Mouse (Mus musculus) midbrain, embryonic 11.5 days (tissue): ENCODE data around the gene Snx14. TPM values are rescaled to one million over a fixed set of nuclear protein-coding genes. Genes with fewer than 3 reads are reported as not detected.
A peak's percentile ranks its signal among the peaks of the same experiment; 100 is the strongest.

Experiments
- ATAC-seq: fragments of 200-750 bp; cut with Nextera tagmentation; 2 replicates; pipeline ENCODE4 v1.8.0; 2017; ENCODE audit warnings: moderate TSS enrichment, moderate library complexity; ENCODE audit not compliant: low FRiP score
- DNase-seq: peaks from one replicate; pipeline ENCODE4 v3.0.0; 2015; ENCODE audit warnings: low spot score; ENCODE audit errors: missing footprints
- H3K27ac ChIP-seq: fragments of 300-500 bp; sonication (generic); 2 replicates; pipeline ENCODE4 v1.5.1; 2014; ENCODE audit warnings: low read depth, low read length
- H3K27me3 ChIP-seq: fragments of 300-500 bp; sonication (generic); 2 replicates; pipeline ENCODE4 v1.6.1; 2014; ENCODE audit warnings: mild to moderate bottlenecking, low read length, moderate library complexity, mixed read lengths; ENCODE audit not compliant: control insufficient read depth, insufficient read depth
- H3K36me3 ChIP-seq: fragments of 300-500 bp; sonication (generic); 2 replicates; pipeline ENCODE4 v1.6.1; 2014; ENCODE audit warnings: mild to moderate bottlenecking, low read length, moderate library complexity, mixed read lengths; ENCODE audit not compliant: control insufficient read depth, insufficient read depth
- H3K4me1 ChIP-seq: fragments of 300-500 bp; sonication (generic); 2 replicates; pipeline ENCODE4 v1.6.1; 2014; ENCODE audit warnings: low read length; ENCODE audit not compliant: control insufficient read depth, insufficient read depth
- H3K4me2 ChIP-seq: fragments of 300-500 bp; sonication (generic); 2 replicates; pipeline ENCODE4 v1.6.1; 2014; ENCODE audit warnings: mild to moderate bottlenecking, moderate library complexity
- H3K4me3 ChIP-seq: fragments of 300-500 bp; sonication (generic); 2 replicates; pipeline ENCODE4 v1.5.1; 2014; ENCODE audit warnings: low read depth, low read length
- H3K9ac ChIP-seq: fragments of 300-500 bp; sonication (generic); 2 replicates; pipeline ENCODE4 v1.6.1; 2014; ENCODE audit warnings: low read length
- H3K9me3 ChIP-seq: fragments of 300-500 bp; sonication (generic); 2 replicates; pipeline ENCODE4 v1.6.1; 2016; ENCODE audit warnings: low read length; ENCODE audit not compliant: control insufficient read depth
- WGBS: fragments of 180-500 bp; shearing (Covaris S2); extraction: QIAGEN DNeasy Blood & Tissue Kit; methylation state at CpG from one replicate; pipeline ENCODE4 v1.1.7; 2014; 5-methylcytosine and 5-hydroxymethylcytosine counted together
- polyA plus RNA-seq: library from polyadenylated mRNA; unstranded; fragments of >200 nt; fragmentation: Nextera tagmentation; extraction: Ambion mirVana; gene quantifications from 2 replicates; pipeline ENCODE4 v1.2.1, GENCODE M21; 2014

Gene Snx14
- polyA plus RNA-seq, 1 experiment from 2014 or later, result 22.8 TPM

DNA sequence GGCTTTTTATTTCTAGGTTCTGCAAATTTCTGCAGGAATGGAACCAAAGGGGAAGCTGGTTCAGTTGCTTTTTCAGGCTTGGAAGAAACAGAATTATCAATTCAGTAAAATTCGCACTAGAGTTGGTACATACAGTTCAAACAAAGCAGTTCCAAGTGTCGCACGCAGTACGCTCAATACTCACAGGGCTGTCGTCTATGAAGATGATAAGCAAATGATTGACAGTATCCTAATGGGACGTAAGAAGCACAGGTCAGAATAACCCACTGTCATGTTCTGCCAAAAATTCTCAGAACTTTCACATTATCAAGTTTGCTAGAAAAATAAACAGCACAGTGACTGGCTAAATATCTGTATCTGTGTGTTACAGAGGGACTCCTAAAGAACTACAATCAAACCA, 34.2 kb downstream of the Snx14 start:
- H3K36me3 ChIP-seq, result no peaks in the 10 kb centered on the region
- no peak for DNase-seq
- H3K4me3 ChIP-seq, result no peak overlapping the region
- H3K4me2 ChIP-seq, result no peak overlapping the region
- H3K27ac ChIP-seq, result no peak overlapping the region
- no peak overlapping the region for H3K9ac ChIP-seq
- H3K9me3 ChIP-seq, result no peaks in the 10 kb centered on the region
- no peaks in the 10 kb centered on the region for H3K4me1 ChIP-seq
- ATAC-seq, result no peak
- H3K27me3 ChIP-seq, result no peaks in the 10 kb centered on the region
- WGBS, result 90% methylated on average over 6 of the region's 6 CpGs

DNA sequence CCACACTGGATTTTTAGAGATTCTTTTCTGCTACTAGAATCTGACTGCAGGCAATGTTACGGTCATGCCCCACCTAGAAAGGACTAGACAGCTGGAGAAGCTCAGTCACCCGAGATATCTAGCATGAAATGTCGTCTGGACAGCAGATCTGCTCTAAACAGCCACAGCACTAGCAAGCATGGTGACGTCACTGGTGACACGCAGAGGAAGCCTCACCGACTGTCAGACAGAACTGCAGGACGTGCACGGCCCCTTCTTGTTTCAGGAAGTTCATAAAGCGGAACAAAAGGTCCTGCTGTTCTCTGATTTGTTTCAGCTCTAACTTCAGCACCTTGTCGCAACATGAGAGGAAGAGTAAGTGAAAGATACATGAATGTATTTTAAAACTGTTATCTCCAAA, 34.7 kb downstream of the Snx14 start:
- H3K9ac ChIP-seq, result no peak overlapping the region
- ATAC-seq, result no peak
- DNase-seq, result no peak
- H3K4me1 ChIP-seq, result no peaks in the 10 kb centered on the region
- H3K9me3 ChIP-seq, result no peaks in the 10 kb centered on the region
- H3K4me3 ChIP-seq, result no peak overlapping the region
- no peak overlapping the region for H3K4me2 ChIP-seq
- no peak overlapping the region for H3K27ac ChIP-seq
- 79% methylated on average over 10 of the region's 10 CpGs for WGBS
- no peaks in the 10 kb centered on the region for H3K27me3 ChIP-seq
- H3K36me3 ChIP-seq, result no peaks in the 10 kb centered on the region

DNA sequence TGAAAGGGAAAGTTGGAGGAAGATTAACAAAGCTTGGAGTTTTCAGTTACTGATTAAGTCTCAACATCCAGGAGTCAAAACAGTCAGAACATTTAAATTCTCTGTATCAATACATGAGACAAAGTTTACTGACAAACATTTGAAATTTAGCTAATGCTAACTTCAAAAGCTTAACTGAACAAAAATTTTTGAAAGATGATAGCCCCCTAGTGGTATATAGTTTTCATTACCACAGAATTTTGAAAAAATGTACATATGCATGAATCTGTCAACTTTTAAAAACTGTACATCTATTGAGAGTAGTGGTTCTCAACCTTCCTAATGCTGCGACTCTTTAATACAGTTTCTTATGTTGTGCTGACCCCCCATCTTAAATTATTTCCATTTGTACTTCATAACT, 40.3 kb downstream of the Snx14 start:
- Histone ChIP-seq H3K4me2 (no peak overlapping the region), H3K9ac (no peak overlapping the region), H3K4me1 (no peaks in the 10 kb centered on the region), H3K27me3 (no peaks in the 10 kb centered on the region), H3K27ac (no peak overlapping the region), H3K9me3 (no peaks in the 10 kb centered on the region), H3K4me3 (no peak overlapping the region), H3K36me3 (no peaks in the 10 kb centered on the region)
- DNase-seq, result no peak
- WGBS, result 95% methylated on average over 1 of the region's 1 CpGs
- no peak for ATAC-seq

DNA sequence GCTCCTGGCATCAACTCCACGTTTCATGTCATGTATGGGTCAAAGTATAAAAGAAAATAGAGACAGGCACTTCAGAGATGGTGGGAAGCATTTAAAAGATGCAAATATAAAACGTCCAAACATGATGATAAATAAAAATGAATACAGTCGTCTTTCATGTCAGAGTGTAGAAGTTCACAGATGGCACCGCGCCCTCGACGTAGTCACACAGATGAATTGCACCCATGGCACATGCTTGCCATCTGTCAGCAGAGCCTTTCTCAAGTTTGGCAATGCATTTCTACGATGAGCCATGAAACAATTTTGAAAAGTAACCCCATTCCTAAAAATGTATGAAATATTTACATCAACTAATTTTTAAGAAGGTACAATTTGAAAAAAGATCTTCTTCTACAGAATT, 43.9 kb downstream of the Snx14 start:
- H3K9ac ChIP-seq, result no peak overlapping the region
- ATAC-seq (no peak), DNase-seq (no peak)
- H3K4me1 ChIP-seq, result no peaks in the 10 kb centered on the region
- H3K27ac ChIP-seq, result no peak overlapping the region
- H3K4me2 ChIP-seq, result no peak overlapping the region
- no peaks in the 10 kb centered on the region for H3K36me3 ChIP-seq
- no peaks in the 10 kb centered on the region for H3K9me3 ChIP-seq
- 89% methylated on average over 8 of the region's 8 CpGs for WGBS
- H3K4me3 ChIP-seq, result no peak overlapping the region
- no peaks in the 10 kb centered on the region for H3K27me3 ChIP-seq

DNA sequence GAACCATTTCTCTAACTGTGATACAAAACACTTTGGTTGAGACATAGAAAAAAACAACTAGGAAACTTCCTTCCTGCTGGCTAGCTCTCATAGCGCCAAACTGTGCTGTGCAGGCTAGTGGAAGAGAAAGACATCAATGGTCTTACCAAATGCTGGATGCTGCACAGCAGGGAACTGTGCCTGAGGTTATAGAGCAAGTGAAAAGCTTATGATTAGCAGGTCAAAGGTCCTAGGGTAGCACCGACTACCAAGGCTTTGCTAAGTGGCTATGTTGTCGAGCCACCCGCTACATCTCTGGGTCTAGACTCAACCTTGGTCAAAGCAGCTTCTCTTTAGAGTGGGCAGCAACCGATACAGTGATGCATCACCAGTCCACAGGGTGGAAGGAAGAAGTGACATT, 49.9 kb downstream of the Snx14 start:
- H3K4me2 ChIP-seq, result no peak overlapping the region
- no peaks in the 10 kb centered on the region for H3K27me3 ChIP-seq
- H3K27ac ChIP-seq, result no peak overlapping the region
- no peak overlapping the region for H3K9ac ChIP-seq
- no peaks in the 10 kb centered on the region for H3K9me3 ChIP-seq
- no peaks in the 10 kb centered on the region for H3K4me1 ChIP-seq
- H3K4me3 ChIP-seq, result no peak overlapping the region
- WGBS, result 45% methylated on average over 5 of the region's 5 CpGs
- DNase-seq, result peak; percentile 76
- no peaks in the 10 kb centered on the region for H3K36me3 ChIP-seq
- ATAC-seq, result 0 out of 2 replicates have a peak, but pooled peaks have one; percentile 27

DNA sequence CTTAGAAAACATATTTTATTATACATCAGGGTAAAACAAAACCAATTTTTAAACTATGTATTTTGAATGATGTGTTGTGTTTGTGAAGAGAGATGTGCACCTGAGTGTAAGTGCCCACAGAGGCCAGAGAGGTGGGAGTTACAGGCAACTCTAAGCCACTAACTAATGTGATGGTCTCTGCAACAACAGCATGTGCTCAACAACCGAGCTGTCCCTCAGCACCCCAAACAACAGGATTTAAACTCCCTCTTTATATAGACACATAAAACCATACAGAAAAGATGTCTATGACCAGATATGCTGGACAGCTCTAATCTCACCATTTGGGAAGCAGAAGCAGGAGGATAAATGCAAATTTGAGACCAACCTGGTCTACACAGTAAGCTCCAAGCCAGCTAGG, 58.2 kb downstream of the Snx14 start:
- no peaks in the 10 kb centered on the region for H3K27me3 ChIP-seq
- no peaks in the 10 kb centered on the region for H3K4me1 ChIP-seq
- H3K4me2 ChIP-seq, result no peak overlapping the region
- DNase-seq, result no peak
- no peak overlapping the region for H3K27ac ChIP-seq
- no peaks in the 10 kb centered on the region for H3K9me3 ChIP-seq
- H3K9ac ChIP-seq, result no peak overlapping the region
- H3K36me3 ChIP-seq, result peaks cover 3% of the 10 kb centered on the region; the same call in 1 of the 2 replicates
- no peak for ATAC-seq
- 75% methylated on average over 1 of the region's 1 CpGs for WGBS
- H3K4me3 ChIP-seq, result no peak overlapping the region

DNA sequence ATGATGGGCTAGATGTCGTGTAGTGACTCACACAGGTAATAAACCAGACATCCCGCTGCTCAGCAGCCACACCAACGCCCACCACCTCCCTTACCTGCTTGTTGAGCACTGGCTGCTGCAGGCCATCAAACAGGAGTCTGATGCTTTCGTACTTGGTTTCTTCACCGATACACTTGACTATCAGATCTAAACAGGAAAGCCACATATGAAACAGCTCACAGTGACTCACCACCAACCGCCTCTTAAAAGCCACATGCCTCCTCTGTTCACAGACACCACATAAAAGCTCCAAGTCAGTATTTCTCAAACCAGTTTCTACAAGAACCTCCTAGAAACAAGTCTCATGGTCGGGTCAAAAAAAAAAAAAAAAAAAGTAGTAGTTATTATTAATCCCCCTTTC, 58.7 kb downstream of the Snx14 start:
- Histone ChIP-seq H3K4me1 (no peaks in the 10 kb centered on the region), H3K36me3 (peaks cover 3% of the 10 kb centered on the region; the same call in 1 of the 2 replicates), H3K4me3 (no peak overlapping the region), H3K27me3 (no peaks in the 10 kb centered on the region), H3K4me2 (no peak overlapping the region), H3K27ac (no peak overlapping the region), H3K9me3 (no peaks in the 10 kb centered on the region), H3K9ac (no peak overlapping the region)
- no peak for ATAC-seq
- DNase-seq, result no peak
- WGBS, result 75% methylated on average over 7 of the region's 7 CpGs

DNA sequence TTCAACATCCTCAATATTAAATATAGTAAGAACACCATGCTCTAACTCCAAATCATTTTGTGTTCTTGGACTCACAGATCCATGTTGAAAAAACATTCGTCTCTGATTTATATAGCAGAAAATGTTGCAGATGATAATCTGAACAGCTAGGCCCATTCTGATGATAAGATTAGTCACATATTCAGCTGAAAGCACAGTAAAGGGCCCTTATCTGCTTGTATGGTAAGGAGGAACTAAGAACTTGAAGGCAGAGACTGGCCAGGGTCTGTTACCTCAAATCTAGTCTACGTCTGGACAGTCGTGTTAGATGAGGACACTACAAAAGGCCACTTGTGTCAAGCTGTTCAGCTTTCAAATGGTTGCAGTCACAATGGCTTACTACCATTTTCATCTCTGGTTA, 59.7 kb downstream of the Snx14 start:
- DNase-seq, result no peak
- Histone ChIP-seq H3K9ac (no peak overlapping the region), H3K9me3 (no peaks in the 10 kb centered on the region), H3K4me2 (no peak overlapping the region), H3K4me1 (no peaks in the 10 kb centered on the region), H3K27ac (no peak overlapping the region), H3K4me3 (no peak overlapping the region), H3K27me3 (no peaks in the 10 kb centered on the region), H3K36me3 (peaks cover 3% of the 10 kb centered on the region; the same call in 1 of the 2 replicates)
- no peak for ATAC-seq
- 89% methylated on average over 3 of the region's 3 CpGs for WGBS

DNA sequence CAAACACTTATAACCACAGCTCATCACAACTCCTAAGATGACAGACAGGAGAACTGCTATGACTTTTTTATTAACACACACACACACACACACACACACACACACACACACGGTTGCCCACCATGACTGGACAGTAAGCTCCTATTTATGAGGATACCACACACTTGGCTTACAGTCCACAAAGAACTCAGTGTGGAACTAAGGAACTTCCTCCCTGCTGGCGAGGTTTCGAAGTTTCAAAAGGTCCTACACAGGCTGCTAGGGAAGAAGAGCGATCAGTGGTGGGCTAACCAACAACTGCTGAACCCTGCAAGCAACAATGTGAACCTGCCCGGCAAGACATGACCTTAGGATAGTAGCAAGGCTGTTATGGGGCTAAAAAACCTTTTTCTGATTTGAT, 61.3 kb downstream of the Snx14 start:
- H3K4me1 ChIP-seq, result no peaks in the 10 kb centered on the region
- DNase-seq (no peak), ATAC-seq (no peak)
- peaks cover 3% of the 10 kb centered on the region; the same call in 1 of the 2 replicates for H3K36me3 ChIP-seq
- no peaks in the 10 kb centered on the region for H3K9me3 ChIP-seq
- WGBS, result 89% methylated on average over 5 of the region's 5 CpGs
- H3K4me2 ChIP-seq, result no peak overlapping the region
- no peak overlapping the region for H3K4me3 ChIP-seq
- H3K27me3 ChIP-seq, result no peaks in the 10 kb centered on the region
- no peak overlapping the region for H3K9ac ChIP-seq
- H3K27ac ChIP-seq, result no peak overlapping the region

DNA sequence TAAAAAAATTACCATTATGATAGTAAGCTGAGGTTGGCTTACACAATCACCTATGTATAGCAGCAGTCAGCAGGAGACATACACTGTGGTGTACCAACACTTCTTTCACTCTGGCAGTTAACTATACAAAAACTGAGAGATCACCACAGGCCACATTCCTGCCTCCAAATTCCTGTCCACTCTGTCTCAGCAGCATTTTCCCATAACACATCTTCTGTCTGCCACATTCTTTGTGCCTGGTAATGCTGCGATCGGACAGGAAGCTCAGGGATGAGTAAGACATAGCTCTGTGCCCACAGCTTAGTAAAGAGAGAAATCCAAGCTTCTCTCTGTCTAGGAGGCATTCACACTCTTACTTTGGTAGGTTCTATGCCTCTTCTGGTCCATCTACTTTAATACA, 65.8 kb downstream of the Snx14 start:
- WGBS, result 83% methylated on average over 2 of the region's 2 CpGs

More for the DNA sequence above, 65.8 kb downstream of the Snx14 start:
- DNase-seq (no peak), ATAC-seq (no peak)
- Histone ChIP-seq H3K9ac (no peak overlapping the region), H3K27me3 (no peaks in the 10 kb centered on the region), H3K4me1 (no peaks in the 10 kb centered on the region), H3K9me3 (no peaks in the 10 kb centered on the region), H3K4me3 (no peak overlapping the region), H3K36me3 (no peaks in the 10 kb centered on the region), H3K4me2 (no peak overlapping the region), H3K27ac (no peak overlapping the region)
